Mouse (Mus musculus) left cerebral cortex, postnatal 10 days (tissue): ENCODE data around the gene Gfra1. TPM values are rescaled to one million over a fixed set of nuclear protein-coding genes. Genes with fewer than 3 reads are reported as not detected.

ENCODE experiments used
- DNase-seq, 2 experiments: peaks; one replicate each; pipeline ENCODE4 v3.0.0; 2021 to 2022; ENCODE audit warnings: low spot score in 2 of 2, mixed read lengths in 1 of 2; ENCODE audit errors: extremely low spot score in 1 of 2
- intact Hi-C: fragments of 180-260 bp; cut with DNase I; formaldehyde crosslinking; loops from one replicate; pipeline ENCODE4 v1.15.1; 2025
- total RNA-seq, 2 experiments: library from RNA; stranded (reverse); gene quantifications; 2 replicates each; pipeline ENCODE4 v1.2.3; 2021

Gene Gfra1
- total RNA-seq, 2 experiments from 2014 or later = 19.8 to 24.0 TPM

GRCm38 (mm10) chr19:58226882-58227281 lies 228.8 kb downstream of the Gfra1 start:
- intact Hi-C loops = no loop called here
- no peak for DNase-seq

GRCm38 (mm10) chr19:58220061-58220831 lies 235.5 kb downstream of the Gfra1 start:
- intact Hi-C loops = no loop called here
- DNase-seq = no peak

GRCm38 (mm10) chr19:58217591-58217990 lies 238.1 kb downstream of the Gfra1 start:
- no peak for DNase-seq
- intact Hi-C loops = no loop called here

GRCm38 (mm10) chr19:58206496-58207044 lies 249.1 kb downstream of the Gfra1 start:
- DNase-seq = no peak
- intact Hi-C loops = no loop called here

GRCm38 (mm10) chr19:58205470-58205869 lies 250.2 kb downstream of the Gfra1 start:
- intact Hi-C loops = no loop called here
- DNase-seq = no peak

- no peak for DNase-seq
- intact Hi-C loops = no loop called here
Observed at GRCm38 (mm10) chr19:58202627-58203026, 253.1 kb downstream of the Gfra1 start.

- DNase-seq = no peak
- intact Hi-C loops = no loop called here
Observed at GRCm38 (mm10) chr19:58199679-58200078, 256.0 kb downstream of the Gfra1 start.

GRCm38 (mm10) chr19:58193733-58194456 lies 261.8 kb downstream of the Gfra1 start:
- intact Hi-C loops = no loop called here
- DNase-seq = no peak

GRCm38 (mm10) chr19:58190947-58191346 lies 264.8 kb downstream of the Gfra1 start:
- DNase-seq = no peak
- intact Hi-C loops = no loop called here

- DNase-seq = no peak
- intact Hi-C loops = no loop called here
Observed at GRCm38 (mm10) chr19:58186558-58186957, 269.2 kb downstream of the Gfra1 start.

Other genes with a start within 250 kb of the Gfra1 start
- gene Ccdc172, start 56.1 kb upstream of the Gfra1 start, total RNA-seq = not detected
- gene Pnlip, start 196.6 kb upstream of the Gfra1 start, total RNA-seq = 1 to 10 TPM; 4.6 to 5.3 TPM